Mouse (Mus musculus) embryonic facial prominence, embryonic 11.5 days (tissue): ENCODE measurements around the gene Hoxb9. TPM values are rescaled to one million over a fixed set of nuclear protein-coding genes. Genes with fewer than 3 reads are reported as not detected.

ENCODE experiments used
- ATAC-seq: fragments of 200-750 bp; cut with Nextera tagmentation; replicated peaks from 2 replicates; pipeline ENCODE4 v1.8.0; 2017; ENCODE audit warnings: low read depth; ENCODE audit not compliant: insufficient number of reproducible peaks, low FRiP score, low TSS enrichment
- DNase-seq: peaks from one replicate; pipeline ENCODE4 v3.0.0-alpha.2; 2015; ENCODE audit warnings: low spot score
- H3K27ac ChIP-seq: fragments of 300-500 bp; sonication (generic); replicated peaks from 2 replicates; pipeline ENCODE4 v1.5.1; 2014; ENCODE audit warnings: mild to moderate bottlenecking, low read depth, low read length, control low read depth
- H3K27me3 ChIP-seq: fragments of 300-500 bp; sonication (generic); 2 replicates; pipeline ENCODE4 v1.6.1; 2014; ENCODE audit warnings: mild to moderate bottlenecking, low read length, moderate library complexity, mixed read lengths; ENCODE audit not compliant: control insufficient read depth, insufficient read depth
- H3K36me3 ChIP-seq: fragments of 300-500 bp; sonication (generic); replicated peaks from 2 replicates; pipeline ENCODE4 v1.6.1; 2014; ENCODE audit warnings: low read depth, mild to moderate bottlenecking, low read length, moderate library complexity, mixed read lengths; ENCODE audit not compliant: control insufficient read depth, insufficient read depth
- H3K4me1 ChIP-seq: fragments of 300-500 bp; sonication (generic); 2 replicates; pipeline ENCODE4 v1.6.1; 2014; ENCODE audit warnings: low read length, mixed read lengths; ENCODE audit not compliant: control insufficient read depth, insufficient read depth
- H3K4me2 ChIP-seq: fragments of 300-500 bp; sonication (generic); 2 replicates; pipeline ENCODE4 v1.6.1; 2014; ENCODE audit warnings: low read depth, mild to moderate bottlenecking, control low read depth, low read length, moderate library complexity
- H3K4me3 ChIP-seq: fragments of 300-500 bp; sonication (generic); 2 replicates; pipeline ENCODE4 v1.5.1; 2014; ENCODE audit warnings: low read depth, low read length, control low read depth
- H3K9ac ChIP-seq: fragments of 300-500 bp; sonication (generic); replicated peaks from 2 replicates; pipeline ENCODE4 v1.6.1; 2014; ENCODE audit warnings: mild to moderate bottlenecking, control low read depth, low read length
- H3K9me3 ChIP-seq: fragments of 300-500 bp; sonication (generic); replicated peaks from 2 replicates; pipeline ENCODE4 v1.6.1; 2016; ENCODE audit warnings: mild to moderate bottlenecking, low read length, inconsistent platforms, mixed read lengths; ENCODE audit not compliant: control insufficient read depth
- WGBS: fragments of 180-500 bp; shearing (Covaris S2); extraction: QIAGEN DNeasy Blood & Tissue Kit; methylation state at CpG from one replicate; pipeline ENCODE4 v1.1.7; 2014; 5-methylcytosine and 5-hydroxymethylcytosine counted together
- polyA plus RNA-seq: library from polyadenylated mRNA; unstranded; fragments of >200 nt; fragmentation: Nextera tagmentation; extraction: Ambion mirVana; gene quantifications from 2 replicates; pipeline ENCODE4 v1.2.1, GENCODE M21; 2014

Gene Hoxb9
- polyA plus RNA-seq, 1 experiment from 2014 or later: 0.38 TPM

GRCm38 (mm10) chr11:96290705-96291355, 19.6 kb downstream of the Hoxb9 start:
- WGBS: 2% methylated on average over 17 of the region's 17 CpGs
- no peak overlapping the region for H3K4me2 ChIP-seq
- H3K4me3 ChIP-seq: no peak overlapping the region
- no peaks in the 10 kb centered on the region for H3K36me3 ChIP-seq
- no peak overlapping the region for H3K27ac ChIP-seq
- no peaks in the 10 kb centered on the region for H3K4me1 ChIP-seq
- no peak overlapping the region for H3K9ac ChIP-seq
- DNase-seq: no peak
- no peak for ATAC-seq
- H3K9me3 ChIP-seq: no peaks in the 10 kb centered on the region
- H3K27me3 ChIP-seq: peaks cover 96% of the 10 kb centered on the region

GRCm38 (mm10) chr11:96291681-96292564, 20.7 kb downstream of the Hoxb9 start, which contains the start of gene Hoxb6:
Gene Hoxb6, plus strand, starts transcription at chr11:96292476.
- H3K4me3 ChIP-seq: 0 out of 2 replicates have a peak within 1 kb of the TSS, but pooled peaks have one; percentile 5
- no peak for ATAC-seq
- peaks cover 96% of the 10 kb centered on the region for H3K27me3 ChIP-seq
- no peak for DNase-seq
- no peak within 1 kb of the TSS for H3K9ac ChIP-seq
- 1% methylated on average over 22 of the region's 22 CpGs for WGBS
- H3K36me3 ChIP-seq: no peaks in the 10 kb centered on the region
- H3K4me1 ChIP-seq: no peaks in the 10 kb centered on the region
- H3K9me3 ChIP-seq: no peaks in the 10 kb centered on the region
- H3K27ac ChIP-seq: no peak within 1 kb of the TSS
- H3K4me2 ChIP-seq: no peak within 1 kb of the TSS

GRCm38 (mm10) chr11:96292565-96293301, 21.5 kb downstream of the Hoxb9 start:
- DNase-seq (no peak), ATAC-seq (no peak)
- Histone ChIP-seq H3K4me3 (0 out of 2 replicates have a peak overlapping the region, but pooled peaks have one; percentile 5), H3K4me1 (no peaks in the 10 kb centered on the region), H3K4me2 (no peak overlapping the region), H3K9ac (no peak overlapping the region), H3K27ac (no peak overlapping the region), H3K9me3 (no peaks in the 10 kb centered on the region), H3K36me3 (no peaks in the 10 kb centered on the region), H3K27me3 (peaks cover 95% of the 10 kb centered on the region)
- 1% methylated on average over 12 of the region's 12 CpGs for WGBS

GRCm38 (mm10) chr11:96293302-96293921, 22.2 kb downstream of the Hoxb9 start:
- WGBS: under 1% methylated on average over 21 of the region's 22 CpGs
- H3K36me3 ChIP-seq: no peaks in the 10 kb centered on the region
- H3K4me3 ChIP-seq: no peak overlapping the region
- no peak overlapping the region for H3K27ac ChIP-seq
- no peaks in the 10 kb centered on the region for H3K9me3 ChIP-seq
- H3K9ac ChIP-seq: no peak overlapping the region
- no peak overlapping the region for H3K4me2 ChIP-seq
- DNase-seq: no peak
- peaks cover 95% of the 10 kb centered on the region for H3K27me3 ChIP-seq
- no peak for ATAC-seq
- H3K4me1 ChIP-seq: no peaks in the 10 kb centered on the region

- no peak overlapping the region for H3K4me2 ChIP-seq
- no peaks in the 10 kb centered on the region for H3K9me3 ChIP-seq
- ATAC-seq (no peak), DNase-seq (peak; percentile 86)
- no peak overlapping the region for H3K4me3 ChIP-seq
- no peak overlapping the region for H3K27ac ChIP-seq
- H3K4me1 ChIP-seq: no peaks in the 10 kb centered on the region
- H3K27me3 ChIP-seq: peaks cover 94% of the 10 kb centered on the region
- H3K36me3 ChIP-seq: no peaks in the 10 kb centered on the region
- under 1% methylated on average over 32 of the region's 32 CpGs for WGBS
- no peak overlapping the region for H3K9ac ChIP-seq
These were observed 23.2 kb downstream of the Hoxb9 start for GRCm38 (mm10) chr11:96294245-96295091.

- no peak for DNase-seq
- Histone ChIP-seq H3K9me3 (no peaks in the 10 kb centered on the region), H3K4me3 (no peak overlapping the region), H3K9ac (no peak overlapping the region), H3K4me1 (no peaks in the 10 kb centered on the region), H3K27me3 (peaks cover 94% of the 10 kb centered on the region), H3K36me3 (no peaks in the 10 kb centered on the region), H3K4me2 (no peak overlapping the region), H3K27ac (no peak overlapping the region)
- WGBS: under 1% methylated on average over 30 of the region's 30 CpGs
- ATAC-seq: no peak
These were observed 24.0 kb downstream of the Hoxb9 start for GRCm38 (mm10) chr11:96295092-96295835.
